ENCODE assay signal across 15 mouse cellular contexts in the genomic region with DNA sequence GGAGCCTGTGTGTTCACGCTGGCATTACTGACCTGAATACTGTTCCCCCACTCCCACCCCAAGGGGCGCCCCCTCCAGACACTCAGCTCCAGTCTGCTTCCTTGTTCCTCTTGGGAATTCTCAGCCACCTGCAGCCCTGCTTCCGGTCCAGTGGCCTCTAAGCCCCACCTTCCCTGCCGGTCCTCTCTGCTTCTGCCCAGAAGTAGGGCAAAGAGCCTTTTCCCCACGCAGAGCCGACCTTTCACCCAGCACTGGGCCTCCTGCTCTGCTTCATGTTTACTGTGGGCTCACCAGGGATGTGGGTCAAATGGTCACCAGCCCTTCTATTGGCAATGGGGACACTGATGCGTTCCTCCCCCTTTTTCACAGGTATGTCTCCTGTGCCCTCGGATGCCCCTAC. TPM values are rescaled to one million over a fixed set of nuclear protein-coding genes. Genes with fewer than 3 reads are reported as not detected.
DNase-seq lines count a peak whose midpoint lies in the region; ATAC-seq and TF ChIP-seq lines count a peak whose summit lies in the region.
"Had no signal": no experiment of that assay in that cellular context is flagged by ENCODE, and none has a peak within 500 bp of the region (broad histone marks: within the 10 kb centered on the region; RNA-seq: fewer than 3 reads in every experiment).

No protein-coding gene starts in this region.

- no peaks in the 10 kb centered on the region for H3K36me3 ChIP-seq in kidney, adult 2 months (ENCODE audit: control insufficient read depth, insufficient read depth, low read length)
- peaks cover 14% of the 10 kb centered on the region for H3K36me3 ChIP-seq in stomach, embryonic 15.5 days
- peaks cover 54% of the 10 kb centered on the region for H3K36me3 ChIP-seq in midbrain, embryonic 14.5 days (ENCODE audit: control insufficient read depth, insufficient read depth, low read length)

- peaks cover 12% of the 10 kb centered on the region; the same call in 1 of the 2 replicates for H3K4me1 ChIP-seq in kidney, adult 2 months (ENCODE audit: control insufficient read depth, insufficient read depth, low read length)
- H3K4me1 ChIP-seq in stomach, embryonic 15.5 days: peaks cover 6% of the 10 kb centered on the region; the same call in 1 of the 2 replicates
- H3K4me1 ChIP-seq in midbrain, embryonic 14.5 days (ENCODE audit: control insufficient read depth, insufficient read depth, low read length): no peaks in the 10 kb centered on the region; the same call in 1 of the 2 replicates

- no peak overlapping the region for H3K4me2 ChIP-seq in stomach, embryonic 15.5 days
- H3K4me2 ChIP-seq in midbrain, embryonic 14.5 days (ENCODE audit: low read length): no peak overlapping the region
- H3K4me2 ChIP-seq: embryonic facial prominence, embryonic 13.5 days; forebrain, embryonic 13.5 days; heart, embryonic 15.5 days; neural tube, embryonic 12.5 days had no signal

- H3K9me3 ChIP-seq in stomach, embryonic 15.5 days: no peaks in the 10 kb centered on the region
- H3K9me3 ChIP-seq in midbrain, embryonic 14.5 days (ENCODE audit: control insufficient read depth, low read length): no peaks in the 10 kb centered on the region
- H3K9me3 ChIP-seq: embryonic facial prominence, embryonic 13.5 days; forebrain, embryonic 13.5 days; heart, embryonic 15.5 days; midbrain, embryonic 10.5 days; neural tube, embryonic 12.5 days had no signal

- DNase-seq in urinary bladder, adult 18-20 months (ENCODE audit: low spot score in 2 of 2): peak; percentile 71 to 77
- DNase-seq in urinary bladder, postnatal 10 days (ENCODE audit: low spot score): no peak
- DNase-seq in kidney, adult 2 months: peak; percentile 91
- DNase-seq in liver: peak; percentile 47
- no peak for DNase-seq in thymus, postnatal 14 days
- DNase-seq in midbrain, embryonic 14.5 days: no peak
- no peak for DNase-seq in Muller cell, postnatal 12 days (ENCODE audit: inconsistent ontology term)
- DNase-seq: gastrocnemius, postnatal 10 days; lung, adult 2 months had no signal

- no peak for TF ChIP-seq POLR2A in kidney, adult 2 months (IDR thresholded peaks at IDR 0.05; ENCODE audit: low read depth, low read length)

- no peaks in the 10 kb centered on the region for H3K27me3 ChIP-seq in kidney, adult 2 months (replicated peaks; ENCODE audit: control insufficient read depth, insufficient read depth, low read length)
- H3K27me3 ChIP-seq in stomach, embryonic 15.5 days (replicated peaks): no peaks in the 10 kb centered on the region
- no peaks in the 10 kb centered on the region for H3K27me3 ChIP-seq in midbrain, embryonic 14.5 days (ENCODE audit: control insufficient read depth, insufficient read depth, low read length)
- H3K27me3 ChIP-seq: embryonic facial prominence, embryonic 13.5 days; forebrain, embryonic 13.5 days; heart, embryonic 15.5 days; neural tube, embryonic 12.5 days had no signal

- TF ChIP-seq CTCF in kidney, adult 2 months (conservative IDR thresholded peaks at IDR 0.05; ENCODE audit: insufficient read depth, insufficient read length, low read depth, low read length): no peak

- peak; percentile 16; the same call in 1 of the 2 replicates for ATAC-seq in stomach, embryonic 15.5 days (ENCODE audit: insufficient read depth, low FRiP score, low read depth)
- ATAC-seq in midbrain, embryonic 14.5 days (ENCODE audit: low FRiP score, low TSS enrichment): no peak
- ATAC-seq: forebrain, embryonic 13.5 days had no signal

- H3K4me3 ChIP-seq in kidney, adult 2 months (ENCODE audit: insufficient read depth, low read depth, low read length): no peak overlapping the region
- H3K4me3 ChIP-seq in stomach, embryonic 15.5 days (replicated peaks): no peak overlapping the region
- no peak overlapping the region for H3K4me3 ChIP-seq in midbrain, embryonic 14.5 days (replicated peaks; ENCODE audit: low read depth, low read length)
- H3K4me3 ChIP-seq: embryonic facial prominence, embryonic 13.5 days; forebrain, embryonic 13.5 days; heart, embryonic 15.5 days; midbrain, embryonic 10.5 days; neural tube, embryonic 12.5 days had no signal

- H3K27ac ChIP-seq in kidney, adult 2 months (ENCODE audit: insufficient read depth, low read depth, low read length): peak overlapping the region; percentile 70
- H3K27ac ChIP-seq in stomach, embryonic 15.5 days: peak overlapping the region; percentile 55; the same call in 1 of the 2 replicates
- H3K27ac ChIP-seq in midbrain, embryonic 14.5 days (replicated peaks; ENCODE audit: low read depth, low read length): no peak overlapping the region
- H3K27ac ChIP-seq: embryonic facial prominence, embryonic 13.5 days; forebrain, embryonic 13.5 days; heart, embryonic 15.5 days; midbrain, embryonic 10.5 days; neural tube, embryonic 12.5 days had no signal

- 38% methylated on average over 8 of the region's 8 CpGs for WGBS in kidney, adult 2 months
- WGBS in stomach, embryonic 15.5 days: 52% methylated on average over 8 of the region's 8 CpGs
- WGBS in midbrain, embryonic 14.5 days: 63% methylated on average over 8 of the region's 8 CpGs

- H3K9ac ChIP-seq in stomach, embryonic 15.5 days: no peak overlapping the region
- no peak overlapping the region for H3K9ac ChIP-seq in midbrain, embryonic 14.5 days (replicated peaks; ENCODE audit: low read length)
- H3K9ac ChIP-seq: embryonic facial prominence, embryonic 13.5 days; forebrain, embryonic 13.5 days; heart, embryonic 15.5 days; neural tube, embryonic 12.5 days had no signal

RNA-seq across cellular contexts. Expression of a gene that starts 5.2 kb away (rescaled TPM):
- 12.9 and 13.4 TPM in 2 replicates for polyA plus RNA-seq in kidney, adult 2 months (2012; rRNA removed)
- 90.9 and 92.1 TPM in 2 replicates for polyA plus RNA-seq in stomach, embryonic 15.5 days (2015; fragmentation: Nextera tagmentation; extraction: Ambion mirVana)
- polyA plus RNA-seq in midbrain, embryonic 14.5 days (2014; fragmentation: Nextera tagmentation; extraction: Ambion mirVana): 31.8 and 42.5 TPM in 2 replicates

RNA-seq across cellular contexts. Expression of a gene that starts 12.1 kb away (rescaled TPM):
- polyA plus RNA-seq in kidney, adult 2 months (2012; rRNA removed): 175 and 199 TPM in 2 replicates
- 88.5 and 90.4 TPM in 2 replicates for polyA plus RNA-seq in stomach, embryonic 15.5 days (2015; fragmentation: Nextera tagmentation; extraction: Ambion mirVana)
- polyA plus RNA-seq in midbrain, embryonic 14.5 days (2014; fragmentation: Nextera tagmentation; extraction: Ambion mirVana): 57.6 and 61.0 TPM in 2 replicates

RNA-seq across cellular contexts. Expression of a gene that starts 14.1 kb away (rescaled TPM):
- polyA plus RNA-seq in kidney, adult 2 months (2012; rRNA removed): 90.8 and 100 TPM in 2 replicates
- 102 and 105 TPM in 2 replicates for polyA plus RNA-seq in stomach, embryonic 15.5 days (2015; fragmentation: Nextera tagmentation; extraction: Ambion mirVana)
- polyA plus RNA-seq in midbrain, embryonic 14.5 days (2014; fragmentation: Nextera tagmentation; extraction: Ambion mirVana): 201 and 236 TPM in 2 replicates

RNA-seq across cellular contexts. Expression of a gene that starts 28.7 kb away (rescaled TPM):
- polyA plus RNA-seq in kidney, adult 2 months (2012; rRNA removed): 31.8 and 33.5 TPM in 2 replicates
- polyA plus RNA-seq in stomach, embryonic 15.5 days (2015; fragmentation: Nextera tagmentation; extraction: Ambion mirVana): 50.3 and 55.1 TPM in 2 replicates
- 62.6 and 70.0 TPM in 2 replicates for polyA plus RNA-seq in midbrain, embryonic 14.5 days (2014; fragmentation: Nextera tagmentation; extraction: Ambion mirVana)

RNA-seq across cellular contexts. Expression of a gene that starts 37.8 kb away (rescaled TPM):
- 161 and 226 TPM in 2 replicates for polyA plus RNA-seq in kidney, adult 2 months (2012; rRNA removed)
- polyA plus RNA-seq in stomach, embryonic 15.5 days (2015; fragmentation: Nextera tagmentation; extraction: Ambion mirVana): 93.2 and 96.3 TPM in 2 replicates
- polyA plus RNA-seq in midbrain, embryonic 14.5 days (2014; fragmentation: Nextera tagmentation; extraction: Ambion mirVana): 57.4 and 62.7 TPM in 2 replicates

Comparison
In these comparisons a context has a peak if more than half of its experiments do, and no peak if none do; other contexts are left out.
1. DNase-seq: peak in urinary bladder, adult 18-20 months (2 of 2), kidney, adult 2 months (single experiment) and liver (single experiment); none in urinary bladder, postnatal 10 days (single experiment), thymus, postnatal 14 days (single experiment), midbrain, embryonic 14.5 days (single experiment) and Muller cell, postnatal 12 days (single experiment).